Comparison of ENCODE assay signal across 30 mouse cellular contexts in genomic region chr13:37999713-38000112, GRCm38 (mm10). TPM values are rescaled to one million over a fixed set of nuclear protein-coding genes. Genes with fewer than 3 reads are reported as not detected.
A peak's percentile ranks its signal among the peaks of the same experiment; 100 is the strongest.
DNase-seq lines count a peak whose midpoint lies in the region; ATAC-seq lines count a peak whose summit lies in the region.
"Had no signal": no experiment of that assay in that cellular context is flagged by ENCODE, and none has a peak within 500 bp of the region (broad histone marks: within the 10 kb centered on the region; RNA-seq: fewer than 3 reads in every experiment).

No protein-coding gene starts in this region.

- H3K27me3 ChIP-seq in liver, embryonic 11.5 days (replicated peaks; ENCODE audit: control insufficient read depth, insufficient read depth, low read length) = no peaks in the 10 kb centered on the region
- H3K27me3 ChIP-seq in liver, embryonic 16.5 days (ENCODE audit: control insufficient read depth, insufficient read depth, low read depth, low read length) = no peaks in the 10 kb centered on the region
- H3K27me3 ChIP-seq: embryonic facial prominence, embryonic 15.5 days; midbrain, embryonic 12.5 days; neural tube, embryonic 13.5 days had no signal

- H3K4me2 ChIP-seq in liver, embryonic 11.5 days = no peak overlapping the region
- H3K4me2 ChIP-seq in liver, embryonic 16.5 days (ENCODE audit: low read depth, low read length) = no peak overlapping the region
- H3K4me2 ChIP-seq: embryonic facial prominence, embryonic 15.5 days; heart, embryonic 13.5 days; limb, embryonic 12.5 days; midbrain, embryonic 12.5 days; neural tube, embryonic 13.5 days had no signal

- no peak overlapping the region for H3K27ac ChIP-seq in liver, embryonic 11.5 days (ENCODE audit: low read depth, low read length)
- H3K27ac ChIP-seq in liver, embryonic 16.5 days (ENCODE audit: low read length) = peak overlapping the region; percentile 4; the same call in 1 of the 2 replicates
- H3K27ac ChIP-seq: embryonic facial prominence, embryonic 10.5 days; embryonic facial prominence, embryonic 15.5 days; gastrocnemius, adult 2 months; heart, embryonic 13.5 days; hindbrain, embryonic 10.5 days; kidney, postnatal 0 days; left cerebral cortex, adult 2 months; limb, embryonic 12.5 days; midbrain, embryonic 12.5 days; neural tube, embryonic 13.5 days had no signal

- peak; percentile 23 for DNase-seq in heart, adult 11 months
- DNase-seq in heart, postnatal 10 days = no peak
- DNase-seq in c-Kit-negative CD71-positive TER-119-positive erythroid progenitor cells, embryonic 14.5 days (ENCODE audit: low read depth, low spot score) = peak; percentile 40
- no peak for DNase-seq in liver, embryonic 11.5 days (ENCODE audit: low spot score)
- DNase-seq in thymus, postnatal 10 days (ENCODE audit: low spot score in 2 of 2) = no peak
- DNase-seq in gastrocnemius, postnatal 10 days = no peak
- no peak for DNase-seq in layer of hippocampus, adult 18-20 months (ENCODE audit: low spot score in 2 of 2)
- DNase-seq: cerebellum, adult 2 months; cerebellum, postnatal 25 days; gastrocnemius, adult 2 months; heart, postnatal 14 days; kidney, adult 8-10 months; lung, adult 18-20 months; lung, postnatal 4 days; thymus, postnatal 36 days had no signal

- H3K9ac ChIP-seq in liver, embryonic 11.5 days (ENCODE audit: low read depth, low read length) = no peak overlapping the region
- no peak overlapping the region for H3K9ac ChIP-seq in liver, embryonic 16.5 days (ENCODE audit: low read depth, low read length)
- H3K9ac ChIP-seq: embryonic facial prominence, embryonic 15.5 days; heart, embryonic 13.5 days; limb, embryonic 12.5 days; midbrain, embryonic 12.5 days; neural tube, embryonic 13.5 days had no signal

- WGBS in liver, embryonic 11.5 days = 85% methylated on average over 3 of the region's 3 CpGs
- WGBS in liver, embryonic 16.5 days (ENCODE audit: insufficient replicate concordance) = 68% methylated on average over 3 of the region's 3 CpGs

- no peaks in the 10 kb centered on the region for H3K36me3 ChIP-seq in liver, embryonic 11.5 days (ENCODE audit: control insufficient read depth, insufficient read depth, low read length)
- H3K36me3 ChIP-seq in liver, embryonic 16.5 days (ENCODE audit: control insufficient read depth, insufficient read depth) = no peaks in the 10 kb centered on the region
- H3K36me3 ChIP-seq: embryonic facial prominence, embryonic 10.5 days; embryonic facial prominence, embryonic 15.5 days; G1E; heart, embryonic 13.5 days; hindbrain, embryonic 10.5 days; limb, embryonic 12.5 days; midbrain, embryonic 12.5 days; neural tube, embryonic 13.5 days had no signal

- intact Hi-C loops in heart, postnatal 10 days (cut with DNase I) = no loop called here

- peak; percentile 61; the same call in 1 of the 2 replicates for ATAC-seq in liver, embryonic 11.5 days (replicated peaks; ENCODE audit: low FRiP score)
- peak; percentile 95 for ATAC-seq in liver, embryonic 16.5 days (ENCODE audit: low read depth)
- ATAC-seq: forebrain, embryonic 14.5 days; hindbrain, embryonic 16.5 days; lung, postnatal 0 days had no signal

- peaks cover 3% of the 10 kb centered on the region; the same call in 1 of the 2 replicates for H3K9me3 ChIP-seq in liver, embryonic 11.5 days (ENCODE audit: control insufficient read depth, low read length)
- no peaks in the 10 kb centered on the region for H3K9me3 ChIP-seq in liver, embryonic 16.5 days (replicated peaks; ENCODE audit: control insufficient read depth, low read length)
- H3K9me3 ChIP-seq: embryonic facial prominence, embryonic 10.5 days; embryonic facial prominence, embryonic 15.5 days; hindbrain, embryonic 10.5 days; limb, embryonic 12.5 days; midbrain, embryonic 12.5 days; neural tube, embryonic 13.5 days had no signal

- no peaks in the 10 kb centered on the region; the same call in 1 of the 2 replicates for H3K4me1 ChIP-seq in liver, embryonic 11.5 days (replicated peaks; ENCODE audit: control insufficient read depth, insufficient read depth, low read length)
- peaks cover 6% of the 10 kb centered on the region for H3K4me1 ChIP-seq in liver, embryonic 16.5 days (ENCODE audit: control insufficient read depth, low read depth, low read length)
- H3K4me1 ChIP-seq: embryonic facial prominence, embryonic 15.5 days; hindbrain, embryonic 10.5 days; midbrain, embryonic 12.5 days had no signal

- H3K4me3 ChIP-seq in liver, embryonic 11.5 days (ENCODE audit: low read depth, low read length) = no peak overlapping the region
- H3K4me3 ChIP-seq in liver, embryonic 16.5 days (ENCODE audit: low read depth, low read length) = no peak overlapping the region
- H3K4me3 ChIP-seq: embryonic facial prominence, embryonic 10.5 days; embryonic facial prominence, embryonic 15.5 days; gastrocnemius, adult 2 months; heart, embryonic 13.5 days; hindbrain, embryonic 10.5 days; left cerebral cortex, adult 2 months; limb, embryonic 12.5 days; megakaryocyte, embryonic 14.5 days; midbrain, embryonic 12.5 days; neural tube, embryonic 13.5 days had no signal

RNA-seq across cellular contexts. Expression of gene Ssr1, which starts 5.7 kb away (rescaled TPM):
- total RNA-seq in heart, postnatal 10 days (2021) = 10 to 100 TPM; 67.4 to 76.5 TPM
- 143 and 166 TPM in 2 replicates for polyA plus RNA-seq in liver, embryonic 11.5 days (2014; fragmentation: Nextera tagmentation; extraction: Ambion mirVana)
- polyA plus RNA-seq in liver, embryonic 16.5 days (2015; fragmentation: Nextera tagmentation; extraction: Ambion mirVana) = 67.7 and 69.3 TPM in 2 replicates
- total RNA-seq in gastrocnemius, postnatal 10 days (2021) = 10 to 100 TPM; 64.8 to 87.4 TPM
- 10 to 100 TPM; 82.1 to 93.6 TPM for total RNA-seq in layer of hippocampus, adult 18-20 months (2021)

RNA-seq across cellular contexts. Expression of gene Riok1, which starts 37.1 kb away (rescaled TPM):
- total RNA-seq in heart, postnatal 10 days (2021) = 10 to 100 TPM; 14.2 to 16.7 TPM
- 48.2 and 48.7 TPM in 2 replicates for polyA plus RNA-seq in liver, embryonic 11.5 days (2014; fragmentation: Nextera tagmentation; extraction: Ambion mirVana)
- 18.1 and 18.8 TPM in 2 replicates for polyA plus RNA-seq in liver, embryonic 16.5 days (2015; fragmentation: Nextera tagmentation; extraction: Ambion mirVana)
- total RNA-seq in gastrocnemius, postnatal 10 days (2021) = 10 to 100 TPM; 11.2 to 14.6 TPM
- 10 to 100 TPM; 19.1 to 25.7 TPM for total RNA-seq in layer of hippocampus, adult 18-20 months (2021)

RNA-seq across cellular contexts. Expression of gene Cage1, which starts 37.2 kb away (rescaled TPM):
- total RNA-seq in heart, postnatal 10 days (2021) = 1 to 10 TPM; 1.6 to 2.4 TPM
- polyA plus RNA-seq in liver, embryonic 11.5 days (2014; fragmentation: Nextera tagmentation; extraction: Ambion mirVana) = 0.96 and 0.97 TPM in 2 replicates
- 0.25 and 0.40 TPM in 2 replicates for polyA plus RNA-seq in liver, embryonic 16.5 days (2015; fragmentation: Nextera tagmentation; extraction: Ambion mirVana)
- 1 to 10 TPM in 1 of 2 experiments, under 1 TPM in 1; 0.92 to 1.4 TPM for total RNA-seq in gastrocnemius, postnatal 10 days (2021)
- total RNA-seq in layer of hippocampus, adult 18-20 months (2021) = 1 to 10 TPM; 4.3 to 5.1 TPM

Comparison
In these comparisons a context has a peak if more than half of its experiments do, and no peak if none do; other contexts are left out.
1. DNase-seq: peak in heart, adult 11 months (single experiment) and c-Kit-negative CD71-positive TER-119-positive erythroid progenitor cells, embryonic 14.5 days (single experiment); none in heart, postnatal 10 days (0 of 2), liver, embryonic 11.5 days (single experiment), thymus, postnatal 10 days (0 of 2), gastrocnemius, postnatal 10 days (single experiment) and layer of hippocampus, adult 18-20 months (0 of 2).